Mouse (Mus musculus) right cerebral cortex, adult 18-20 months (tissue): ENCODE data around the gene Slc12a1.

Source experiments
- DNase-seq: peaks from one replicate; pipeline ENCODE4 v3.0.0; 2022; ENCODE audit warnings: mixed read lengths

Gene Slc12a1

GRCm38 (mm10) chr2:125211831-125212510 lies 59.7 kb downstream of the Slc12a1 start:
- DNase-seq, result no peak

GRCm38 (mm10) chr2:125214592-125214991 lies 62.3 kb downstream of the Slc12a1 start:
- peak; percentile 57 for DNase-seq

- DNase-seq, result no peak
Measured at GRCm38 (mm10) chr2:125217286-125217685, 65.0 kb downstream of the Slc12a1 start.

DNA sequence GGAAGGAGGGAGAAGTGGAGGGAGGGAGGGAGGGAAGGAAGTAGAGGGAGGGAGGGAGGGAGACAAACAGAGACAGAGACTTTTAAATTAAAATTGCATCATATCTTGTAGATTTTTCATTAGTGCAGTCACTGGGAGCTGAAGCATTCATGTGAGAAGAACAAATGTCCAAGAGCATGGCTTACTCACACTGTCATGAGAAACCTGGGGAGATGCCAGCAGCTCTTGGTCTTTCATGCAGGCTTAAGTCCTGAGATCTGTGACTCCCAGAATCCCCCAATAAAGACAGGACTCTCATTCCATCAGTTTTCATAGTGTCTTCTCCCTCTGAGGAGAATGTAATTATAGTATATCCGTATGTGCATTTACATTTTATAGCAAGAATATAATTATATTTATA lies 66.3 kb downstream of the Slc12a1 start:
- no peak for DNase-seq

DNA sequence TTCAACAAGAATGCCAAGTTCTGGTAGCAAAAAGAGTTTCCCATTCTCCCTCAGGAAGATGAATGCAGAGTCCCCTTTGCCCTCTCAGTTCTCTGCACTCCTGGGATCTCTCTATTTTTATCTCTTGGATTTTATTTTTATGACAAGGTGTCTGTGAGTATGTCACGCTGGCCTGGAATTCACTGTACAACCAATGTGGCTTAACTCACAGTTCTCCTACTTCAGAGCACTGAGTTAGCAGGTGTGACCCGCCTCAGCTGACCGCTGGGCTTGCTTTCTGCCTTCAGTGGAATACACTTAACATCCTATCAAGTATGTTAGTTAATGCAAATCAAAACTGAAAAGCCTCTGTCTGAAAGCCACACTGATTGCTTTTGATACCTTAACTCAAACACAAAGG lies 67.0 kb downstream of the Slc12a1 start:
- DNase-seq, result no peak

GRCm38 (mm10) chr2:125221673-125222072 lies 69.4 kb downstream of the Slc12a1 start:
- no peak for DNase-seq

DNA sequence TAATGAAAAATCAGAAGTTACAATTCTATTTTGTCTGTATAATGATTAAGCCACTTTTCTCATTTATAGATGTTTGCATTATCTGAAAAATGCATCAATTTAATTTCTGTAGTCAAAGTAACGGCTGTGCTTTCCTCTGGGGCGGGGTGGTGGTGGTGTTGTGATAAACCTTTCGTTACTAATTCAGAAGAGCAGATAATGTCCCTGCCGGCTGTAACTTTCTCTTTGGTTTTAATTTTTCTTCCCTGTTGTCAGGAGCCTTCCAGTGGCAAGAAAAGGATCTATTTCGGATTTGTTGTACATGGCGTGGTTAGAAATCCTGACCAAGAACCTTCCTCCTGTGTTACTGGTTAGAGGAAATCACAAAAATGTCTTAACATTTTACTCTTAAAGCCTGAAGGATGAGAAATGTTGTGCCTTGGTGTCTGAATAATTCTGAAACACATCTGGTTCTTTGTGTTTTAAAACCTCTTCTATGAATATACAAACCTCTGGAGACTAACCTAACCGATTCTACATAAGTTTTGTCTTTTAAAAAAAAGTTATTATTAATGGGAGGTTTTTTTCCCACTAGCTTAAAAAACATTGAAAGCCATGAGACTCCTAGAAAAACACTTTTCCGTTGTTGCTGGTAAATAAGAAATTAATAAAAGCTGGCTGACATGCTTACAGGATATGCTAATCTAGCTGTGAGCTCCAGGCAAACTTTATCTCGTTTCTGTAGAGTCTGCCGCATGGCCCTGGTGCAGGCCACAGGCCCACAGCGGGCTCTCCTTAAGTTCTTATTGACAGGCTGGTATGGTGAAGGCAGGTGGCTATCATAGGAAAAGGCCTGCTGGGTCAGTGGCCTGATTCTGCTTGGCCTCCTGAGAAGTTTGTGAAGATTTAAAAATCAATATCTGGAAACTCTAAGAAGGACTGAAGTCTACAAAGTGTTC lies 76.4 kb downstream of the Slc12a1 start:
- DNase-seq, result no peak

DNA sequence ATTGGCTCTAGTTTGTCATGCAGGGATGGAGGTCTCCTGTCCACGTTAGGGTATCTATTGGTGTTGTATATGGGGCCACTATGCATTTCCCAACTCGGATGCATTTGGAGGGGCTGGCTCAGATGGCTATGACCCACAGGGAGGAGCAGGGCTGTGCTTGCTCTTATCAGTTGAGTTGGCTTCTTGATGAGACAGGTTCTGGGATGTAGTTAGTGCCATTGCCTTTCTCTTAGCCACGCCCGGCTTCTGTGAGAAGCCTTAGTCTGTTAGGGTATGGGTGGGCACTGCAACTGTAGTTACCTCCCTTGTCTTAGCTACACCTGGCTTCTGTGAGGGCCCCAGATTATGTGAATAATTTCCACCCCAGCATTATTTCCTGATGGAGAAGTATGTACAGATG lies 79.9 kb downstream of the Slc12a1 start:
- DNase-seq, result no peak

GRCm38 (mm10) chr2:125233537-125233936 lies 81.2 kb downstream of the Slc12a1 start:
- no peak for DNase-seq

- DNase-seq, result no peak
Measured at GRCm38 (mm10) chr2:125234049-125234448, 81.7 kb downstream of the Slc12a1 start.

- DNase-seq, result no peak
Measured at GRCm38 (mm10) chr2:125245545-125246285, 93.4 kb downstream of the Slc12a1 start.

GRCm38 (mm10) chr2:125246669-125247068 lies 94.4 kb downstream of the Slc12a1 start:
- DNase-seq, result no peak

DNA sequence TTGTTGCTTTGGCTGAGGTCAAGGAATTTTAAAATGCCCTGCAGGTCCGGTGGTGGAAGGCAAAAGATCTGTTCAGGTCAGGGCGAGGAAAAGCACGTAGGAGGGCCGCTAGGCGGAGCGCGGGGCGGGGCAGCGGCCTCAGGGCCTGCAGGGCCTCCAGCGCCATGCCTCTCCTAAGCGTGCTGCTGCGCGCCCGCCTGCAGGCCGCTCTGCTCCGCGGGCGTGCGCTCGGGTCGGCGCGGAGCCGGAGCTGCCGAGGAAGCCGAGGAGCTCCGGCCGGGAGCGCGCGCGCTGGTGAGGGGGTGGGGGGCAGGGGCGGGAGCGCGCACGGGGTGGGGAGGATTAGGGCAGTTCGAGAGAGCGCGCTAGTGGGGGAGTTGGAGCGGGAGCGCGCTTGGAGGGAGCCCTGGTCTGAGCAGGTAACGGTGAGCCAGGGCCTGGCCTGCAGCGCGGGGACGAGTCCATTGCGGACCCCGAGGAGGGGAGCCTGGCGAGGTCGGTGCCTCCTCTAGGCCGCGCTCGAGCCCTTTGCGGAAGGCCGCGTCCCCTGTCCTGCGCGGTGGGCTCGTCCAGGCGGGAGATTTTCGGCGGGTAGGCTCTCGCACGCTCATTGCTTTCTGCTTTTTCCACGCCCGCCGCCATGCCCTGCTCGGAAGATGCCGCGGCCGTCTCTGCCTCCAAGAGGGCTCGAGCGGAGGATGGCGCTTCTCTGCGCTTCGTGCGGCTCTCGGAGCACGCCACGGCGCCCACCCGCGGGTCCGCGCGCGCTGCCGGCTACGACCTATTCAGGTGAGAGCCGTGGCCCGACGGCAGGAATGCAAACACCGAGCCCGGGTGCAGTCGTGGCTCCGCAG lies 95.0 kb downstream of the Slc12a1 start, which contains the start of gene Dut:
Dut (plus strand) TSS at position 83 of the 854 bp plus-strand sequence.
- DNase-seq, result peak; percentile 94

- no peak for DNase-seq
Measured at GRCm38 (mm10) chr2:125247962-125248235, 95.6 kb downstream of the Slc12a1 start.

DNA sequence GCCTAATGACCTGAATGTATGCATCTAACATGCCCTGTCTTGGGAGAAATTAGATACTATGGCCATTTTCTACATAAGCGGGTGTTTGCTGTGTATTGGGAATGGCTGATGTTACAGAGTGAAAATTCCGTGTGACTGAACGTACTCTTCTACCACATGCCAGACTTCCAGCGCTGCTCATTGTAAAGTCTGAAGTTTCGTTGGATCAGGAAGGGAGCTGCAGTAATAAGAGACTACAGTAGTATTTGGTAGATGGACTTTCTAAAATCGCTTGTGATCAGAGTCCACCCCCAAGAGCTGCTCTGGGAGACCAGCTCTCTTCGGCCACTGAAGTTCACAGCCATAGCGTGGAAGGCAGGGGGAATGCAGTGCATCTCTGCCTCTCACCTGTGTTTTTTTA lies 96.0 kb downstream of the Slc12a1 start:
- no peak for DNase-seq

DNA sequence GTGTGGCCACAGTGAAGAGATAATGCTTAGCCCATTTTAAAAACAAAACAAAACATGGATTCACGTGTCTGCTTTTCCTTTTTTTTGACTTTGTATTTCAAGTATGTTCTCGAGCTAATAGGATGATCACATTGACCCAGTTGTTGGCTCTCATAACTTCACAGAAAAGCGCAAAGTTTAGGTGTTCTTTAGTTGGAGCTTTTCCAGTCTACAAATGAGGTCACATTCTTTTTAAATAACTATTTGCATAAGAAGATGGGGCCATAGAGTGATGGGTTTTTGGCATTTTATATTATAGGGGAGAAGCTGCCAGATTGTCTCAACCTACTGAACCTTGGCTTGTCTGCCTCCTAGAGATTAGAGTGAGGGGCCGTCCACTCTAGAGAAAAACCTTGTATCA lies 97.0 kb downstream of the Slc12a1 start:
- DNase-seq, result no peak

DNA sequence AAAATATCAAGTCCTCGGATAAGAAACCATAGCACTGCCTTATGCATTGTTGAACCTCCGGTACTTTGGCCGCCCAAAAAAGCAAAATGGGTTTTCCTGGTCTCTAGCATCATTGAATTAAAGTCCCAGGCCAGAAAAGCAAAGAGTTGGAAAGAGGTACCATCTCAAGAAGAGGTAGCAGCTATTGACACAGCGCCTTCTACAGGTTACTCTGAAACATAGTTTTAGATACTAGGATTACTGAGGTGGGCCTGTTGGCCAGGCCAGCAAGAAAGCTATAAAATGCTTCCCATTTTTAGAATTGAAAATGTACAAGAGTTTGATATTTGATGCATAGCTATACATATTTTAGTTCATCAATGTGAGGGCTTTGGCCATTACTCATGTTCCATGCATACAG lies 97.6 kb downstream of the Slc12a1 start:
- no peak for DNase-seq

DNA sequence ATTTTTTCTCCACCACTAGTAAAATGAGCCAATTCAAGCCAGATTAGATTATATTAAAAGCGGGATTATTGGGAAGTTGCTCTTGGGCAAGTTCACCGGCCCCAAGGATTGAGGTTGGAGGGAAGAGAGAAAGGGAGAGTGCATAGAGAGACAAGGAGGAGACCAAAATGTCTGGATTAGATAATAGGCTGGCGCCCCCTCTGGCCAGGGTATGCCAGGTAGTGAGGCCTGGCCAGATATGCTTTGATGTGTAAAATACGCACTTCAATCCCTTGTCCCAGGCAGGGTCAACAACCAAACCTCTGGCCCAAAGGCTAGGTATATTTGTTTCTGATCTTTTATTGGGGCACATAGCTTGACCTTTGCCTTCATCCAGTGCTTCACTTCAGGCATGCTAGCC lies 99.5 kb downstream of the Slc12a1 start:
- DNase-seq, result no peak

DNA sequence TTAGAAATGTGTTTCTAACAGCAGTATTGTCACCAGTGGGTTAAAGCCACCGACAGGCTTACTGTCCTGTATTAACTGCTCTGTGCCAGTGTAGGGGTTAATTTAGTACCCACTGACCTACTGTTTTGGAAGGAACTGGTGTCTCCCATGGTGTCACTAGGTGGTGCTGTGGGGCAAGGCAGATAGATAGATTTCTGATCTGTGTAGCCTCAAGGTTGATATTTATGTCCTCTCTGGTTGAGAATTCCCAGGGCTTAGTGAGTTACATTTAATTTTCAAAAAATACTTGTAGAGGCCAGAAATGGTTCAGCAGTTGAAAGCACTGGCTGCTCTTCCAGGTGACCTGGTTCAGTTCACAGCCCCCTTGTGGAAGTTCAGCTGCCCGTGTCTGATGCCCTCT lies 100.0 kb downstream of the Slc12a1 start:
- peak; percentile 35 for DNase-seq

DNA sequence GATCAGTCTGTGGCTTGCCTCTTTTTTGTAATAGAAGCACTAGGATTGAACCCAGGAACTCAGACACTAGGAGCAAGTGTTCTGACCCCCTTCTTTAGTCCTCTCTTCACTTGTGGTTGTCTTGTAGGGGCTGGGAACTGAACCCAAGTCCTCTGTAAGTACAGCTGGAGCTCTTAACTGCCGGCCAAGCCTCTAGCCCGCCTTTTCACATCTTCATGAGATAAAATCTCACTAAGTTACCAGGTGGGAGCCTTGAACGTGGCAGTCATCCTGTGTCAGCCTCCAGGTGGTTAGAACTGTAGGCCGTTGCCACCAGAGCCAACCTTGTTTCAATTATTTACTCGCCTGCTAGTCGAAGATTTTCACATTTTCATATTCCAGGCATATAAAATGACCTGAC lies 101.4 kb downstream of the Slc12a1 start:
- no peak for DNase-seq

- DNase-seq, result no peak
Measured at GRCm38 (mm10) chr2:125254630-125255029, 102.3 kb downstream of the Slc12a1 start.

DNA sequence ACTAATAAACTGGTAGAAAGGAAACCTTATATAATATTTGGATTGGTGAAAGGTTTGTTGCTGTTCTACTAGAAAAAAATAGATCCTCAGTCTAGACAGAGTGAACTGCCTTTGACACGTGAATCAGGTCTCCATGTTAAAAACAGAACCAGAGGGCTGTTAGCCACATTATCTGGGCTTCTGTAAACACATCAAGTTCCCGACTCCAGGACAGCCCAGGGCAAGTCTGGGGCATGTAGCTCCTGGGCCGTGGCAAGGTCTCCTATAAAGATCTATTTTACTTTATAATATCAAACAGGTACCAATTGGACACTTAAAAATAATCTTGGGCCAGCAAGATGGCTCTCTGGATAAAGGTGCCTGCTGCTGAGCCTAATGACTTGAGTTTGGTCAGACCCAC lies 103.6 kb downstream of the Slc12a1 start:
- no peak for DNase-seq
